Mouse (Mus musculus) spleen, postnatal 36 days (tissue): Measurements from ENCODE around the gene Ddx19a.
"Not testable (repeated sequence)": the region's sequence is repeated elsewhere in the genome, so short reads cannot be mapped to it uniquely, and the experiment has no call there.

Source experiments
- DNase-seq, 2 experiments: peaks; one replicate each; pipeline ENCODE4 v3.0.0; 2022; ENCODE audit warnings: low spot score in 2 of 2, mixed read lengths in 1 of 2

Gene Ddx19a

GRCm38 (mm10) chr8:110933272-110933671 lies 64.3 kb downstream of the Ddx19a start:
- no peak for DNase-seq

- no peak for DNase-seq
Observed at GRCm38 (mm10) chr8:110932444-110932843, 65.2 kb downstream of the Ddx19a start.

DNA sequence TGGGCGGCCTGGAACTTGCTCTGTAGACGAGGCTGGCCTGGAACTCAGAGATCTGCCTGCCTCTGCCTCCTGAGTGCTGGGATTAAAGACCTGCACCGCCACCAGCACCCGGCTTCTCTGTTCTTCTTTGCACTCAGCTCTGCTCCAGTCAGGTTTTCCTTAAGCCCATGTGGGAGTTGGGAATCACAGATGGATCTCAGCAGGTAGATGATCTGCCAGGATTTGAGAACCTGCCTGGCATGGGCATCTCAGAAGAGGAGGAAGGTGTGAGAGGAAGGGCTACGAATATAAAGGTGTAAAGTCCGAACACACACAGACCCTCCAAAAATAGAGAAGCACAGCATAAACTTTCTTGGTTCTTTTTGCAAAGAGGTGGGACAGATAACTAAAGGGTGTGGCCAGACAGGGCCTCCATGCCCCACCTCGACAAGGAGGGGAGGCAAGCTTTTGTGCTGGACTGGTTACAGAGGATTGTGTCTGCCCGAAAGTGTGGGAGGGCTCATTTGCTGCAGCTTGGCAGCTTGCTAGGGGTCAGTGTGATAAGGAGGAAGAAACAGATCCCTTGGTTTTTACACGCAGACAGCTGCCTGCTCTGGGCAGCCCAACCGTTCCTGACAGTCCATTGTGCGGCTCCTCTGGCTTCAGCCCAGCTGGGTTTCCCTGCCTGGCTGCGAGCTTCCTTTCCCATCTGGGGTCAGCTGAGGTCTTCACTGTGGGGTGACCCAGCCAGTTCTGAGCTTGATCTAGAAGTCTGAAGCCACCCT lies 66.2 kb downstream of the Ddx19a start:
- peak; percentile 31 to 41 for DNase-seq

DNA sequence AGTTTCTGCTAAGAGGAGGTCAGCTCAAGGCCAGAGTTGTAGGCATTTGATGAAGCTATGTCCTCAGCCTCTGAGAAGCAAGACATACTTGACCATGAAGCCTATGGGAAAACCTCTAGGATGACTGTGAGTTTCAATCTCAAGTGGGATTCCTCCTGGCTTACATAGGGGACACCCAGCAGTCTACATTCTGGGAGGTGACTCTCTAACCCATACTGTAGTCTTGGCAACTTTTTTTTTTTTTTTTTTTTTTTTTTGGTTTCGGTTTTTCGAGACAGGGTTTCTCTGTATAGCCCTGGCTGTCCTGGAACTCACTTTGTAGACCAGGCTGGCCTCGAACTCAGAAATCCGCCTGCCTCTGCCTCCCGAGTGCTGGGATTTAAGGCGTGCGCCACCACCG lies 67.9 kb downstream of the Ddx19a start:
- DNase-seq: not testable (repeated sequence)

GRCm38 (mm10) chr8:110929066-110929465 lies 68.5 kb downstream of the Ddx19a start:
- DNase-seq: peak; percentile 62 to 69

- no peak for DNase-seq
Observed at GRCm38 (mm10) chr8:110928435-110928834, 69.2 kb downstream of the Ddx19a start.

DNA sequence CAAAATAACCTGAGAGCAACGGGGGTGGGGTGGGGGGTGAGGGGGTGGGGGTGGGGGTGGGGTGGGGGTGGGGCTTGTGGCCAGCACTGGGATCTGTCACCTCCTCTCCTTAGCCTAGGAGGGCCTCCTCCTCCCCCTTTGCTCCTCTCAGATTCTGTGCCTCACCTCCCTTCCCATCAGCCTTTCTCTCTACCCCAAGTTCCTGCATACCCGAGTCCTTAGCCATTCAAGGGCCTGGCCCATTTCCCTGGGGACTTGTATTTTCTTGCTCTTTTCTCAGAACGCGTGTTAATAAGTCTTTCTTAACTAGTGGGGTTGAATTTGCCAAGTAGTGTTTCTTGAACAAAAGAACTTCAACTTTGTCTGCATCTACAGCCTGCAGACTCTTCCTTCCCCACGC lies 70.9 kb downstream of the Ddx19a start:
- no peak for DNase-seq

DNA sequence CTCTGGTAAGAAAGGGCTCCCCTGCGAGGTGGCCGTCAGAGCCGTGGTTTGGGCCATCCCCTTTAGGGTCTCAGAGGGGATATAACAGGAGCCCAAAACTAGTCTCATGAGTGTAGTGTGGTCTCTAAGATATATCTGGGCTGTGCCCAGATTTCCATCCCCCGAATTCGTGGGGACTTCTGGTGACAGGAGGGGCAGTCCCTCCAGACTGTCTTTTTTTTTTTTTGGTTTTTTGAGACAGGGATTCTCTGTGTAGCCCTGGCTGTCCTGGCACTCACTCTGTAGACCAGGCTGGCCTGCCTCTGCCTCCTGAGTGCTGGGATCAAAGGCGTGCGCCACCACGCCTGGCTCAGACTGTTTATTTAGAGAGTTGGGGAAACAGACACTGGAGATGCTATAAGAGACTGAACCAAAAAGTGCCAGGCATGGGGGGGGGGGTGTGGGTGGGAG lies 71.9 kb downstream of the Ddx19a start:
- DNase-seq: no peak
